Mouse (Mus musculus): ENCODE data around the gene Fpr3. TPM values are rescaled to one million over a fixed set of nuclear protein-coding genes. Genes with fewer than 3 reads are reported as not detected.

The Fpr3 gene
- polyA plus RNA-seq, 1 experiment from 2014 or later = not detected

GRCm38 (mm10) chr17:17855064-17855838 lies 32.4 kb upstream of the Fpr3 start, which contains the start of gene Has1:
Has1 (minus strand) TSS chr17:17855205.
- Histone ChIP-seq H3K27me3 (ENCODE audit: insufficient read depth, low read length) (no peaks in the 10 kb centered on the region), H3K4me1 (ENCODE audit: insufficient read depth, low read length) (no peaks in the 10 kb centered on the region), H3K9me3 (ENCODE audit: low read length) (no peaks in the 10 kb centered on the region), H3K4me2 (replicated peaks; ENCODE audit: low read depth, low read length) (no peak within 1 kb of the TSS), H3K4me3 (ENCODE audit: low read length) (no peak within 1 kb of the TSS), H3K27ac (ENCODE audit: low read length) (no peak within 1 kb of the TSS), H3K9ac (replicated peaks; ENCODE audit: low read length) (no peak within 1 kb of the TSS), H3K36me3 (ENCODE audit: insufficient read depth, low read length) (no peaks in the 10 kb centered on the region)
- WGBS = 30% methylated on average over 8 of the region's 8 CpGs
- peak; percentile 31; the same call in 1 of the 2 replicates for ATAC-seq (ENCODE audit: low FRiP score, low TSS enrichment)

DNA sequence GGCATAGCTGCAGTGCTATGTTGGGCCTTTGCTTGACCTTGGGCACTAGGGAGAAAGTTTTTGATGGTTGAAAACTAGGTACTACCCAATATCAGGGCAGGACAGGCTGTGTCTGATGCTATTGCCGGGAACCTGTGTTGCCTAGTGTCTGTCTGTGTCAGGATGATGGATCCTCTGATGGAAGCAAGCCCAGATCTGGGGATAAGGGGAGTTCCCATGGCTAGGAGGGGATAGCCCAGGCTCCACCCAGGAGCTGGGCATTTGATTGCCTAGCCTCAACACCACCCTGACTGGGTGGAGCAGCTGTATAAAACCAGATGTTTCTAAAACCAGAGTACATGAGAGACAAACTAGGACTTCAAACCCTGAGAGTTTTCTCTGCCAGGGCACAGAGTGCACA lies 31.0 kb upstream of the Fpr3 start:
- H3K4me1 ChIP-seq (ENCODE audit: insufficient read depth, low read length) = no peaks in the 10 kb centered on the region
- H3K9me3 ChIP-seq (ENCODE audit: low read length) = no peaks in the 10 kb centered on the region
- WGBS = 53% methylated on average over 1 of the region's 1 CpGs
- H3K4me3 ChIP-seq (ENCODE audit: low read length) = no peak overlapping the region
- H3K36me3 ChIP-seq (ENCODE audit: insufficient read depth, low read length) = no peaks in the 10 kb centered on the region
- H3K27ac ChIP-seq (ENCODE audit: low read length) = no peak overlapping the region
- ATAC-seq (ENCODE audit: low FRiP score, low TSS enrichment) = no peak
- H3K4me2 ChIP-seq (replicated peaks; ENCODE audit: low read depth, low read length) = no peak overlapping the region
- no peaks in the 10 kb centered on the region for H3K27me3 ChIP-seq (ENCODE audit: insufficient read depth, low read length)
- no peak overlapping the region for H3K9ac ChIP-seq (replicated peaks; ENCODE audit: low read length)

DNA sequence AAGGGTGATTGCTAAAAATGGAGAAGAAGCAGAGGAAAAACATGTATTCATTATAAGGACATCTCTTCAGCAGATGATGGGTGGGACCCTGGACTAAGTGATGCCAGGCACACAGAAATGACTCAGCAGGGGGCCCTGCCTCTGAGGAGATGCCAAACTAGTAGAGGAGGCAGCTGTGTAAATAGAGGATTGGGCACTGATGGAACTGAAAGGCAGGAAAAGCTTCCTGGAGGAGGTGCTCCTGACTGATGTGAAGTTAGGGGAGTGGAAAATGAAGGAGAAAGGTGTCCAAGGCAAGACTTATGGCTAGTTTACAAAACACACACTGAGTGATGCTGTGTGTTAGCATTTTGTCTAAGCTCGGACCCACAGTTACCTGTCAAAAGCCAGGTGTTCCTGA lies 30.2 kb upstream of the Fpr3 start:
- WGBS = 67% methylated on average over 1 of the region's 1 CpGs
- H3K9me3 ChIP-seq (ENCODE audit: low read length) = no peaks in the 10 kb centered on the region
- H3K4me3 ChIP-seq (ENCODE audit: low read length) = no peak overlapping the region
- no peak overlapping the region for H3K4me2 ChIP-seq (replicated peaks; ENCODE audit: low read depth, low read length)
- no peaks in the 10 kb centered on the region for H3K36me3 ChIP-seq (ENCODE audit: insufficient read depth, low read length)
- H3K4me1 ChIP-seq (ENCODE audit: insufficient read depth, low read length) = no peaks in the 10 kb centered on the region
- H3K27me3 ChIP-seq (ENCODE audit: insufficient read depth, low read length) = no peaks in the 10 kb centered on the region
- H3K9ac ChIP-seq (replicated peaks; ENCODE audit: low read length) = no peak overlapping the region
- no peak for ATAC-seq (ENCODE audit: low FRiP score, low TSS enrichment)
- H3K27ac ChIP-seq (ENCODE audit: low read length) = no peak overlapping the region

GRCm38 (mm10) chr17:17860110-17860509 lies 27.5 kb upstream of the Fpr3 start:
- no peak overlapping the region for H3K4me3 ChIP-seq (ENCODE audit: low read length)
- no peak overlapping the region for H3K9ac ChIP-seq (replicated peaks; ENCODE audit: low read length)
- no peak overlapping the region for H3K27ac ChIP-seq (ENCODE audit: low read length)
- H3K9me3 ChIP-seq (ENCODE audit: low read length) = no peaks in the 10 kb centered on the region
- no peak overlapping the region for H3K4me2 ChIP-seq (replicated peaks; ENCODE audit: low read depth, low read length)
- 0 out of 2 replicates have a peak, but pooled peaks cover 8% of the 10 kb centered on the region for H3K36me3 ChIP-seq (ENCODE audit: insufficient read depth, low read length)
- H3K4me1 ChIP-seq (ENCODE audit: insufficient read depth, low read length) = no peaks in the 10 kb centered on the region
- ATAC-seq (ENCODE audit: low FRiP score, low TSS enrichment) = no peak
- H3K27me3 ChIP-seq (ENCODE audit: insufficient read depth, low read length) = no peaks in the 10 kb centered on the region
- whole genome bisulfite sequencing = 88% methylated on average over 3 of the region's 3 CpGs

DNA sequence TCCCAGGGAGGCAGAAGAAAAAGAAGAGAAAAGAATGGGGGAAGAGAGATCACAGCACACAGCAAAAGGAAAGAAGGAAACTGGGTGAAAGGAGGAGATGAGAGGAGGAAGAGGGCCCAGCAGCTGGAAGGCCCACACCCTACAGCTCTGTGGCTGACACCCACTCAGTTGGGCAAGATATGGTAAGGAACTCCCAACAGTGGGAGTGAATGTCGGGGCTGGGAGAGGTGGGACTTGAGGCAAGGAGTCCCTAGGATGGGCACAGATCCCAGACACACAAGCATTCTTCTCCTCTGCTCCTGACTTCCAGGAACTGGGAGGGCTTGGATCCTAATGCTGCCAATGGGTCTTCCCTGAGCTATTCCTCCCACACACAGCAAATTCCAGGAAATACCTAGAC lies 25.3 kb upstream of the Fpr3 start:
- no peak for ATAC-seq (ENCODE audit: low FRiP score, low TSS enrichment)
- no peak overlapping the region for H3K9ac ChIP-seq (replicated peaks; ENCODE audit: low read length)

DNA sequence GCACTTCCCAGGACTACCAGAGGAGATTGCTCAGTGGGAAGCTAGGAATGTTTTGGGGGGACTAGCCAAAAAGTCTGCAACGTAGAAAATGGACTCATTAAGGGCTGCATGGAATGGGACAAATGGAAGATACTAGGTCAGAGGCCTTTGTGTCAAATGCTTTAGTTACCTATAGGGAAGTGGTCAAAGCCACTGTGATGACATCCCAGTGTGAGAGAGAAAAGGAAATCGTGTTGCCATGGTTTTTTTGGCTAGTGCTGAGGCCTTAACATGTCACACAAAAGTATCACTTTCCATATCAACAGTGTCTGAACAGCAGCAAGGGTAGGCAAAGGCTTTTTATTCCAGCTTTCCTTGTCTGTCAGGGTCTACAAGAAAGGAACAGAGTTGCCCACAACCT lies 22.5 kb upstream of the Fpr3 start:
- Histone ChIP-seq H3K36me3 (ENCODE audit: insufficient read depth, low read length) (0 out of 2 replicates have a peak, but pooled peaks cover 8% of the 10 kb centered on the region), H3K9me3 (ENCODE audit: low read length) (no peaks in the 10 kb centered on the region), H3K4me2 (replicated peaks; ENCODE audit: low read depth, low read length) (no peak overlapping the region), H3K27ac (ENCODE audit: low read length) (no peak overlapping the region), H3K9ac (replicated peaks; ENCODE audit: low read length) (no peak overlapping the region), H3K4me1 (ENCODE audit: insufficient read depth, low read length) (no peaks in the 10 kb centered on the region), H3K27me3 (ENCODE audit: insufficient read depth, low read length) (no peaks in the 10 kb centered on the region), H3K4me3 (ENCODE audit: low read length) (no peak overlapping the region)
- 66% methylated on average over 2 of the region's 2 CpGs for WGBS
- no peak for ATAC-seq (ENCODE audit: low FRiP score, low TSS enrichment)

More for the DNA sequence above, 25.3 kb upstream of the Fpr3 start:
- no peak overlapping the region for H3K4me2 ChIP-seq (replicated peaks; ENCODE audit: low read depth, low read length)
- H3K4me3 ChIP-seq (ENCODE audit: low read length) = no peak overlapping the region
- no peak overlapping the region for H3K27ac ChIP-seq (ENCODE audit: low read length)
- H3K27me3 ChIP-seq (ENCODE audit: insufficient read depth, low read length) = no peaks in the 10 kb centered on the region
- H3K9me3 ChIP-seq (ENCODE audit: low read length) = no peaks in the 10 kb centered on the region
- no peaks in the 10 kb centered on the region for H3K4me1 ChIP-seq (ENCODE audit: insufficient read depth, low read length)
- H3K36me3 ChIP-seq (ENCODE audit: insufficient read depth, low read length) = 0 out of 2 replicates have a peak, but pooled peaks cover 8% of the 10 kb centered on the region
- WGBS = 38% methylated on average over 1 of the region's 1 CpGs

DNA sequence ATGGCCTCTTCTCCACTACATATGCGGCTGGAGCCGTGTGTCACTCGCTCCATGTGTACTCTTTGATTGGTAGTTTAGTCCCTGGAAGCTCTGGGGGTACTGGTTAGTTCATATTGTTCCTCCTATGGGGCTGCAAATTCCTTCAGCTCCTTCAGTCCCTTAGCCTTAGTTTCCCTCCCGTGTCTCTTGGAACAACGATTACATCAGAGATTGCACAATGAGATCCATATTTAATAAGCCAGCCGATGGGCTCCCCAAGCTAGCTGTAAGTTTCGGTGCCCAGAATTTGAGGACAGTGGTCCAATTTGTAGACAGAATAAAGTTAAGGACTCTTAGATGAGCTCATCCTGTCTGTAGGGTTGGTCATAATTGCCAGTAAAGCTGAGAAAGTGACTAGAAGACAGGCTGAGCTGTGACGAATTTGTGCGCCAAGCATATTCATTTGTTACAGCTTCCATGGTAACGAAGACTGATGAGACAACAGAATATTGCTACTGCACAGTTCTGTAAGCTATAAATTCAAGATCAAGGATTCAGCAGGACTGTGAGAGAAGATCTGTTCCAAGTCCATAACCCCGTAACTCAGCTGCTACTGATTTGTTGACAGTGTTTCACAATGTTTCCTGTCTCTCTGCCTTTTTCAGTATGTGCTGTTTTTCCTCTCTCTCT lies 20.7 kb upstream of the Fpr3 start:
- H3K4me3 ChIP-seq (ENCODE audit: low read length) = no peak overlapping the region
- H3K27me3 ChIP-seq (ENCODE audit: insufficient read depth, low read length) = no peaks in the 10 kb centered on the region
- H3K9ac ChIP-seq (replicated peaks; ENCODE audit: low read length) = no peak overlapping the region
- H3K27ac ChIP-seq (ENCODE audit: low read length) = no peak overlapping the region
- no peak overlapping the region for H3K4me2 ChIP-seq (replicated peaks; ENCODE audit: low read depth, low read length)
- WGBS = 87% methylated on average over 11 of the region's 11 CpGs
- H3K36me3 ChIP-seq (ENCODE audit: insufficient read depth, low read length) = 0 out of 2 replicates have a peak, but pooled peaks cover 8% of the 10 kb centered on the region
- H3K9me3 ChIP-seq (ENCODE audit: low read length) = no peaks in the 10 kb centered on the region
- no peak for ATAC-seq (ENCODE audit: low FRiP score, low TSS enrichment)
- no peaks in the 10 kb centered on the region for H3K4me1 ChIP-seq (ENCODE audit: insufficient read depth, low read length)

GRCm38 (mm10) chr17:17870892-17871550 lies 16.6 kb upstream of the Fpr3 start:
- H3K9me3 ChIP-seq (ENCODE audit: low read length) = no peaks in the 10 kb centered on the region
- H3K9ac ChIP-seq (replicated peaks; ENCODE audit: low read length) = no peak overlapping the region
- ATAC-seq (ENCODE audit: low FRiP score, low TSS enrichment) = no peak
- H3K4me2 ChIP-seq (replicated peaks; ENCODE audit: low read depth, low read length) = no peak overlapping the region
- H3K36me3 ChIP-seq (ENCODE audit: insufficient read depth, low read length) = no peaks in the 10 kb centered on the region
- no peak overlapping the region for H3K4me3 ChIP-seq (ENCODE audit: low read length)
- no peaks in the 10 kb centered on the region for H3K27me3 ChIP-seq (ENCODE audit: insufficient read depth, low read length)
- 82% methylated on average over 2 of the region's 2 CpGs for WGBS
- no peak overlapping the region for H3K27ac ChIP-seq (ENCODE audit: low read length)
- no peaks in the 10 kb centered on the region for H3K4me1 ChIP-seq (ENCODE audit: insufficient read depth, low read length)

DNA sequence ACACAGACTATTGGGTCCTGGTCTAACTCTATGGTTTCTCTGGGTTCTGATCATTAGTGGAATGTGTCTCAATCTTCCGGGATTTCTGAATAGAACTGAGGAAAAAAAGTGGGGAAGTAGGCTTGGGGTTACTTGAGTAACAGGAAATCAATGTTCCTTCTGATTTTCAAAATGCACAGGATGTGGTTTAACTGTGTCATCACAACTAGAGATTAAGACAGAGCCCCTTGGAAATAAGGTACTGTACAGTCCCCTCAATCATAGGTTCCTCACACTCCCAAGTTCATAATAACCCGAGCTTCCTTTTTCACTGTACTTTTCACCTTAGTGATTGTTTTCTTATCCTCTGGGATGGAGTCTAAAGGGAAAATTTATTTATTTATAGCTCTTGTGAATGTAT lies 16.0 kb upstream of the Fpr3 start:
- no peak overlapping the region for H3K4me3 ChIP-seq (ENCODE audit: low read length)
- H3K9me3 ChIP-seq (ENCODE audit: low read length) = no peaks in the 10 kb centered on the region
- H3K27me3 ChIP-seq (ENCODE audit: insufficient read depth, low read length) = no peaks in the 10 kb centered on the region
- H3K4me1 ChIP-seq (ENCODE audit: insufficient read depth, low read length) = no peaks in the 10 kb centered on the region
- ATAC-seq (ENCODE audit: low FRiP score, low TSS enrichment) = no peak
- H3K4me2 ChIP-seq (replicated peaks; ENCODE audit: low read depth, low read length) = no peak overlapping the region
- 85% methylated on average over 2 of the region's 2 CpGs for WGBS
- H3K36me3 ChIP-seq (ENCODE audit: insufficient read depth, low read length) = no peaks in the 10 kb centered on the region
- no peak overlapping the region for H3K9ac ChIP-seq (replicated peaks; ENCODE audit: low read length)
- H3K27ac ChIP-seq (ENCODE audit: low read length) = no peak overlapping the region
